Mouse (Mus musculus) retina, postnatal 7 days (tissue): ENCODE measurements around the gene Olfr1325.
"Not testable (repeated sequence)": the region's sequence is repeated elsewhere in the genome, so short reads cannot be mapped to it uniquely, and the experiment has no call there.

Experiments
- DNase-seq: peaks from one replicate; pipeline ENCODE4 v3.0.0-alpha.2; 2012; ENCODE audit warnings: low read depth, low spot score

Gene Olfr1325

DNA sequence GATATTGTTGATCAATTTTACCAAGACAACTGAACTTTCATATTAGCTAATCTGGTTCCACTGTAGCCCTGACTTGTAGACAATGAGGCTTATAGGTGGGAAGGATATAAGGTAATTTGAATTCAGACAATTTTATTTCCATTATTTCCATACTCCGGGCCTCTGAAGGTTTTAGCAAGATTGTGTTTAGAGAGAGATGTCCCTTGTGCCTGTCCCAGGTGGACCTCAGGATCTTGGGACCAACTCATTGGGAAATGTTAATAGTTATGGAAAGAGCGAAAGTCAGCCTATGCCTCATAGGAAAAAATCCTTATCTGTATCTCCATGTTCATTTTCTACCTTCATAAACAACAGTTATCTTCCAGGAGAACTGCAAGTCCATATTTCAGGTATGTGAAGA lies at the start of gene Olfr1325:
Olfr1325 (plus strand) TSS at position 301 of the 400 bp plus-strand sequence.
- DNase-seq = no peak

DNA sequence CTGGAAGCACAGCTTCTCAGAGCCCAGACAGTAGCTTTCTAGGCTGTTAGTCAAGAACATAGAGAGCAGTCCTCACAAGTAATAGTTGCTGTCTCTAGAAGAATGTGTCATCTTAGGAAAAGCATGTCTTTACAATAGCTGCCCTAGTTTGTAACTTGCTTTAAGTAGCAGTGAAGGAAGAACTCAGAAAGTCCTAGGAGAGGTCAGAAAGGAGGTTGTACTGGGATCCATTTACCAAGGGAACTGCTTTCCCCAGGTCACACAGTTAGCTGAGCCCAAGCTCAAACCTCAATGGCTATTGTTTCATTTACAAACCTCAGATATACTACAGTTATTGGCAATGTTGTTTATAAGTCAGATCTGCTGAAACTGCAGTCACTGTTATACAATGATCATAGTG lies 17.7 kb upstream of the Olfr1325 start, which contains the start of gene Olfr1326-ps1:
Olfr1326-ps1 (minus strand) TSS at position 101 of the 400 bp plus-strand sequence.
- no peak for DNase-seq

DNA sequence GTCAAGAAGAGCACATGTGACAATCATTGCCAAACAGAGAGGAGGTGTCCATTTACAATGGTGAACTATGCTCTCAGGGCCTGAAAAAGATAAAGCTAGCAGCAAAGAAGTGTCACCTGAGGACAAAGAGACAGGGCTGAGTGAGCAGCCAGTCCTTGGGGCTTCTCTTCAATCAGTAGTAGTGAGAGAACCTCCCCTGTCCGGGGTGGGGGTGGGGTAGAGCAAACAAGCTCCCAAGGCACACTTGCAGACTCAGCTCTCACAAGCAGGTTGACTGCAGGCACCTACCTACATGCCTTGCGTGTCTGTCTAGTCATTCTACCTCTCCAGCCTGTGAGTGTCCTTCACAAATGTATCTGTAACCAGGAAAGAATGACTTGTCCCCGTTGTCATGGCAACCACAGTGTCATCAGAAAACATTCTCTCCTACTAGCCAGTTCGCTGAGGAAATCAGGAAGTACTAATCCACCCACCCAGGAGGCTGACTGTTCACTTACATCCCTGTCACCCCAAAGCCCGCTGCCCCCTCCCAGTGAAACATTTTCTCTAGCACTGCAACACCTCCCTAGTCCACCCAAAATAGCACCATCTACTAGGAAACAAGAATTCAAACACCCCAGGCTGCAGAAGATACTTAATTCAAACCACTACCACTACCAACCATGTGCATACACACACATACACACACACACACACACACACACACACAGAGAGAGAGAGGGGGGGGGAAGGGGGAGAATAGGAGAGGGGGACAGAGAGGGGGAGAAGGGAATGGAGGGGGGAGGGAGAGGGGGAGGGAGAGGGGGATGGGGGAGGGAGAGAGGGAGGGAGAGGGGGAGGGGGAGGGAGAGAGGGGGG lies 53.2 kb downstream of the Olfr1325 start, which contains the start of gene Gm5640:
Gm5640 (minus strand) TSS at position 170 of the 858 bp plus-strand sequence.
- DNase-seq = not testable (repeated sequence)

DNA sequence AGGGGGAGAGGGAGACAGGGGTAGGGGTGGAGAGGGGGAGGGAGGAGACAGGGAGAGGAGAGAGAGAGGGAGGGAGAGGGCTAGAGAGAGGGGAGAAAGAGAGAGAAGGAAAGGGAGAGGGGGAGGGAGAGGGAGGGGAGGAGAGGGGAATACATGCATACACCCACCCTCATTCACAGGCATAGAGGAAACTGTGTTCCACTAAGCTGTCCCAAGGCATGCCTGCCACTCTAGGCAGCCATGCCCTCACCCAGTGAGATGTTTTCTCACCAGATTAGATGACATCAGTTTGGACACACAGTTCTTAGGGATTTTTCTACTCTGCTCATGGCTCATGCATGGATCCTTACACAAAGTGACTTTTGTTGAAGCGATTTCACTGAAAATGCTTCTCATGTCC lies 53.9 kb downstream of the Olfr1325 start:
- not testable (repeated sequence) for DNase-seq
